Mouse (Mus musculus) lung, embryonic 16.5 days (tissue): ENCODE data around the gene Cabp7. TPM values are rescaled to one million over a fixed set of nuclear protein-coding genes. Genes with fewer than 3 reads are reported as not detected.

ENCODE experiments used
- ATAC-seq: fragments of 200-750 bp; cut with Nextera tagmentation; 2 replicates; pipeline ENCODE4 v1.8.0; 2017; ENCODE audit warnings: low read depth, mild to moderate bottlenecking, moderate library complexity
- H3K27ac ChIP-seq: fragments of 300-500 bp; sonication (generic); 2 replicates; pipeline ENCODE4 v1.5.1; 2014; ENCODE audit warnings: mild to moderate bottlenecking, control low read depth, low read length
- H3K27me3 ChIP-seq: fragments of 300-500 bp; sonication (generic); 2 replicates; pipeline ENCODE4 v1.6.1; 2014; ENCODE audit warnings: low read depth, low read length, mixed read lengths; ENCODE audit not compliant: control insufficient read depth, insufficient read depth
- H3K36me3 ChIP-seq: fragments of 300-500 bp; sonication (generic); 2 replicates; pipeline ENCODE4 v1.6.1; 2014; ENCODE audit warnings: low read length; ENCODE audit not compliant: control insufficient read depth, insufficient read depth
- H3K4me1 ChIP-seq: fragments of 300-500 bp; sonication (generic); replicated peaks from 2 replicates; pipeline ENCODE4 v1.6.1; 2014; ENCODE audit warnings: low read length, mixed read lengths; ENCODE audit not compliant: control insufficient read depth, insufficient read depth
- H3K4me2 ChIP-seq: fragments of 300-500 bp; sonication (generic); 2 replicates; pipeline ENCODE4 v1.6.1; 2014; ENCODE audit warnings: low read depth, low read length, control low read depth
- H3K4me3 ChIP-seq: fragments of 300-500 bp; sonication (generic); 2 replicates; pipeline ENCODE4 v1.5.1; 2014; ENCODE audit warnings: mild to moderate bottlenecking, low read length, control low read depth
- H3K9ac ChIP-seq: fragments of 300-500 bp; sonication (generic); 2 replicates; pipeline ENCODE4 v1.6.1; 2014; ENCODE audit warnings: low read length, control low read depth
- H3K9me3 ChIP-seq: fragments of 300-500 bp; sonication (generic); 2 replicates; pipeline ENCODE4 v1.6.1; 2016; ENCODE audit warnings: low read length; ENCODE audit not compliant: control insufficient read depth
- WGBS: fragments of 180-500 bp; shearing (Covaris S2); extraction: QIAGEN DNeasy Blood & Tissue Kit; methylation state at CpG from one replicate; pipeline ENCODE4 v1.1.7; 2014; 5-methylcytosine and 5-hydroxymethylcytosine counted together
- polyA plus RNA-seq: library from polyadenylated mRNA; unstranded; fragments of >200 nt; fragmentation: Nextera tagmentation; extraction: Ambion mirVana; gene quantifications from 2 replicates; pipeline ENCODE4 v1.2.1, GENCODE M21; 2015

Gene Cabp7
- polyA plus RNA-seq, 1 experiment from 2014 or later: 0.14 TPM

DNA sequence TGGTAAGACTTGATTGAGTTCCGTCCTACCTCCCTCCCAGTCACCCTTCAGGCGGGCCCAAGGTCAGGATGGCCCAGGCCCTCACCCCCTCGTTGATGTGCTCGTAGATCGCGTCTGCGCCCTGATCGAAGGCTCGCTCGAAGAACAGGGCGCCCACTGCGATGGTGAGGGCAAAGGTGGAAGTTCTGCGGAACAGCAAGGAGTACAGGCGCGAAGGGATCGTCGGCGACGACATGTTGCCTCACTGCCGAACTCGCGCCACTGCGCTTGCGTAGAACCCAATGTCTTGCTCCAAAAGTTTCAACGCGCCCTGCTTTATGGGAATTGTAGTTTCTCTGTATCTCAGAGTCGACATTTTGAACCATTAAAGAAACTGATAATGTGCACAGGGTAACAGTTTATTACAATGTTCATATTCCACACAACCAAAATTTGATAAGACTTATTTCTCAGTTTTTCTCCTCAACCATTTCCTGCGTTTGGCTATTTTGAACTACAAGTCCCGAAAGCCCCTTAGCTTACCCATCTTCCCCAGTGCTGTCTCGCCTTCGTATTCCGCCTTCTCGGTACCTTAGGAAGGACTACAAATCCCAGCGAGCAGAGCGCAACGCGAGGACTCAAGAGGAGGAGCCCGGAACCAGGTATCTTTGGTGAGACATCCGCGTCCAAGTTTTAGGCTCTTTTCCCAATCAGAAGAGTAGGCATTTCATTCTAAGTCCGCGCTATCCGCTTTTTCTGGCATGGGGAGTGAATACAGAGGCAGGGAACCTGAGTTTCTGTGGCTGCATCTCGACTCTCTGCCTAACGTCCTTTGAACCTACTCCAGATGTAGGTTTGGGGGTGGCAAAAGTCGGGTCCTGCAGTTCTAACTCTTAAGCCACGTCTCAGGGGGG is 42.3 kb downstream of the Cabp7 start, which contains the start of the genes Uqcr10 and Zmat5:
Gene Uqcr10 (minus strand): TSS at position 271 of the 893 bp plus-strand sequence.
Gene Zmat5 (plus strand): TSS at position 607 of the 893 bp plus-strand sequence.
- Histone ChIP-seq H3K4me3 (peak within 1 kb of the TSS; percentile 79), H3K27me3 (no peaks in the 10 kb centered on the region), H3K4me2 (peak within 1 kb of the TSS; percentile 60), H3K36me3 (peaks cover 10% of the 10 kb centered on the region), H3K9ac (peak within 1 kb of the TSS; percentile 93), H3K4me1 (peaks cover 12% of the 10 kb centered on the region), H3K9me3 (no peaks in the 10 kb centered on the region), H3K27ac (peak within 1 kb of the TSS; percentile 77; the same call in 1 of the 2 replicates)
- under 1% methylated on average over 47 of the region's 47 CpGs for WGBS
- ATAC-seq: peak; percentile 98

DNA sequence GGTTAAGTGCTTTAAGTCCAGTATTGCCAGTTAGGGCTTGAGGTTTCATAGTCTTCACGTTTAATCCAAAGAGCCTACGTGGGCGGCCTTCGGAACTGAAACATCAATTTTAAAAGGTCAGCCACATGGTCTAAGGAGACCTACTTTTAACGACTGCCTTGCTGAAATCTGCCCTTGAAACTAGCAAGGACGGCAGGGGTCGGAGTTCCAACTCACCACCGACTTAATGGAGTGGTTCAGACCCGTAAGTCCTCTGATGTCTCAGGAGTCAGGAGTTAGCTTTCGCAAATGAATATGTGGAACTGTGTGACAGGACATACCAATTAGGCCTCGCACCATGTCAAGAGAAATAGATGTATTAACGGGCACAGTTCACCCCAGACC is 42.9 kb downstream of the Cabp7 start:
- ATAC-seq: no peak
- Histone ChIP-seq H3K36me3 (peaks cover 10% of the 10 kb centered on the region), H3K4me2 (peak overlapping the region; percentile 60), H3K27me3 (no peaks in the 10 kb centered on the region), H3K9ac (peak overlapping the region; percentile 93), H3K27ac (no peak overlapping the region), H3K9me3 (no peaks in the 10 kb centered on the region), H3K4me3 (peak overlapping the region; percentile 79), H3K4me1 (peaks cover 12% of the 10 kb centered on the region)
- 3% methylated on average over 12 of the region's 12 CpGs for WGBS

DNA sequence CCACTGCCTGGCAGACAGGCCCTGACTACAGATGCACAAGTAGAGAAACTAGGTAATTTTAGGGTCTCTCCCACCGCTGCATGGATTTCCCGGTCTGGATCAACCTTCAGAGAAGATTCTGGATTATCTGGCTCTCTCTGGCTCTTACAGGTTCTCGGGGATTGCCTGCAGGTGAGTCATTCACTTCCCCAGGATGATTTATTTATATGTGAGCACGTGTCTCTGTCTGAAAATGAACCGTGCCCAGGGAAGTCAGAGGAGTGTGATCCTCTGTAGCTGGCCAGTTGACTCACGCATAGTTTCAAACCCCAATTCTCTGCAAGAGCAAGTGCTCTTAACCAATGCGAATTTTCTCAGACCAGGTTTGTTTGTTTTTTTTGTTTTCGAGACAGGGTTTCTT is 45.9 kb downstream of the Cabp7 start:
- H3K27me3 ChIP-seq: no peaks in the 10 kb centered on the region
- 74% methylated on average over 8 of the region's 8 CpGs for WGBS
- no peak overlapping the region for H3K9ac ChIP-seq
- H3K4me2 ChIP-seq: no peak overlapping the region
- peaks cover 22% of the 10 kb centered on the region for H3K4me1 ChIP-seq
- no peaks in the 10 kb centered on the region for H3K9me3 ChIP-seq
- H3K27ac ChIP-seq: no peak overlapping the region
- ATAC-seq: no peak
- peaks cover 10% of the 10 kb centered on the region for H3K36me3 ChIP-seq
- H3K4me3 ChIP-seq: no peak overlapping the region

DNA sequence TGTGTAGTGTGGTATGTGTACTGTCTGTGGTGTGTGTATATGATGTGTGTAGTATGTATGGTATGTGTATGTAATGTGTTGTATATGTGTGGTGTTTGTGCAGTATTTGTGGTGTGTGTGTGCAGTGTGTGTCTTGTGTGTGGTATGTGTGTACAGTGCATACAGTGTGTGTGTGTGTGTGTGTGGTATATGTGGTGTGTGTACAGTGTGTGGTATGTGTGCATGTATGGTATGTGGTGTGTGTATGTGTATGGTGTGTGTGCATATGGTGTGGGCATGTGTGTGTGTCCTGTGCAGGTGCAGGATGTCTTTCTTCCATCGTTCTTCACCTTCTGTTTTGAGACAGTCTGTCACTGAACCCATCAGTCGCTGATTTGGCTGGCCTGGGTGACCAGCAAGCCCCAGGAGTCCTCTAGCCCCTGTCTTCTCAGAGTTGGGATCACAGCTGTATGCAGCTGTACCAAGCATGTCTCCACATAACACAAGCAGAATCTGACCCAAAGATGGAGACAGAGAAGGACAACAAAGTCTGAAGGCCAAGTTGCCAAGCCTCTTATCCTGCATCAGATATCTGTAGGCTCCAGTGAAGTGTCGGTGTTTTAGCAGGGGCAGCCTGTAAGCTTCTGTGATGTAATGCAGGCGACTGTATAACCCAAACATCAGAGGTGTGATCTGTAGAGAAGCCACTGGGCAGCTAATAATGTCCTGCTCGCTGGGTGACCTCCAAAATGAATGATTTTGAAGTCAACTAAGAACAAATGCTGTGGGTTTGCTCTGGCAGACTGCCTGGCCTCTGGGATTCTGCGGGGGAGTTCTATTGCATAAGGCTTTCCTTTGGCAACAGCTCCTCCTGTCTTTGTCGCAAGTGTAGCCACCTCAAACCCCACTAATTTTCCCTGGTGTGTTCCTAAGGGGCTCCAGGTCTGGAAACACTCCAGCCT is 49.3 kb downstream of the Cabp7 start:
- H3K27ac ChIP-seq: peak overlapping the region; percentile 57
- peaks cover 10% of the 10 kb centered on the region for H3K36me3 ChIP-seq
- peaks cover 5% of the 10 kb centered on the region; the same call in 1 of the 2 replicates for H3K9me3 ChIP-seq
- H3K4me1 ChIP-seq: peaks cover 10% of the 10 kb centered on the region; the same call in 1 of the 2 replicates
- peak; percentile 96 for ATAC-seq
- no peak overlapping the region for H3K4me2 ChIP-seq
- no peak overlapping the region for H3K4me3 ChIP-seq
- no peak overlapping the region for H3K9ac ChIP-seq
- no peaks in the 10 kb centered on the region for H3K27me3 ChIP-seq
- WGBS: 29% methylated on average over 7 of the region's 7 CpGs

DNA sequence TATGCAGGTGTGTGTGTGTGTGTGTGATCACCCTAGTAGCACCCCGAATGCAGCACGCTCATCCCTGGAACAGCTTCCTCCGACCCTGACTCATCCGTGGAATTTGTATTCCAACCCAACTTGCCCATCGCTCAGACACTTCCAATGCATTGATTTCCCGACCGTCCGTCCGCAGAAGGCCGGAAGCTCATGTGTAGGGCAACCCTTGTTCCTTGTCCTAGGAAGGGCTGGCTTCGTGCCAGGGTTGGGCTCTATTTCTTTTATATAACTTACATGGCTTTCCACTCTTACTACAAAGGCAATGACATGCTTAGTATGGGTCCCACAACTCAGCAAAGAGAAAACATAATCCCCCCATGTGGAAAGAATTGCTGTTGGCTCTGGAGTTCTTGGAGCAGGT is 54.4 kb downstream of the Cabp7 start:
- no peak overlapping the region for H3K27ac ChIP-seq
- H3K4me3 ChIP-seq: no peak overlapping the region
- no peaks in the 10 kb centered on the region for H3K27me3 ChIP-seq
- H3K4me1 ChIP-seq: peaks cover 6% of the 10 kb centered on the region; the same call in 1 of the 2 replicates
- WGBS: 83% methylated on average over 11 of the region's 11 CpGs
- no peaks in the 10 kb centered on the region for H3K36me3 ChIP-seq
- no peak overlapping the region for H3K9ac ChIP-seq
- H3K9me3 ChIP-seq: peaks cover 5% of the 10 kb centered on the region; the same call in 1 of the 2 replicates
- ATAC-seq: no peak
- H3K4me2 ChIP-seq: no peak overlapping the region

DNA sequence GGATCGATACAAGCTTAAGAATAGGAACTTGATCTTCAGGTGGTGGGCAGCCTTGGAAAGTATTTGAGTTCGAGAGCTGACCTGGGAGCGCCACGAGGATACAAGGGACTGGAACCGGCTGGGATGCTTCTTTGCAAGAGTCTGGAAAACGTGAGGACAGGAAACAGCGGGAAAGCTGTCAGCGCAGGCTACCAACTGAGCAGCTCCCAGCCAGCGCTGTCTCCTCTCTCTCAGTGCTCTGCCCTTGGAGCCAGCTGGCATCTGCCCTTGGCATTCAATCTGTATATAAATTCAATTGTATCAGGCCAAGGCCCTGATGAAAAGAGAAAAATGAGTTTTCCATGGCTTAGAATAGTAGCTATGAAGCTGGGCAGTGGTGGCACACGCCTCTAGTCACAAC is 55.4 kb downstream of the Cabp7 start:
- Histone ChIP-seq H3K9me3 (peaks cover 5% of the 10 kb centered on the region; the same call in 1 of the 2 replicates), H3K4me3 (no peak overlapping the region), H3K4me1 (0 out of 2 replicates have a peak, but pooled peaks cover 2% of the 10 kb centered on the region), H3K27me3 (no peaks in the 10 kb centered on the region), H3K27ac (0 out of 2 replicates have a peak overlapping the region, but pooled peaks have one; percentile 30), H3K4me2 (no peak overlapping the region), H3K36me3 (no peaks in the 10 kb centered on the region), H3K9ac (no peak overlapping the region)
- no peak for ATAC-seq
- WGBS: 50% methylated on average over 10 of the region's 10 CpGs

DNA sequence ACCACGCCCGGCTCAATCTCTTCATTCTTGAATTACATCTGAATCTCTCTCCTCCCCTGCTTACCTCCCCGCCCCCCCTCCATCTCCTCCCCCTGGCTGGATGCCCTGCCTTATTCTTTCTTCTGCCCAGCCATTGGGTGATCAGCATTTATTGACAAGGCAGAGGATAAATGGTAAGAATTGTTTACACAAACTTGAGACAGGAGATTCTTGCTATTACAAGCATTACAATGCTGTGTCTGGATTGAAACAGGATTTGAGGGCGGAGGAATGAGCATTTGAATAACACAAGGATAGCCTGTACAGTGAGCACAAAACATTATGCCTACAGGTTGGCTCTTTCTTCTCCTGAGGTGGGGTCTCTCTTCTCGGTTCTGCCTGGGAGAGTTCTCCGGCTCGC is 56.2 kb downstream of the Cabp7 start:
- Histone ChIP-seq H3K27ac (no peak overlapping the region), H3K36me3 (no peaks in the 10 kb centered on the region), H3K4me3 (no peak overlapping the region), H3K9ac (no peak overlapping the region), H3K4me2 (no peak overlapping the region), H3K27me3 (no peaks in the 10 kb centered on the region), H3K9me3 (peaks cover 5% of the 10 kb centered on the region; the same call in 1 of the 2 replicates), H3K4me1 (0 out of 2 replicates have a peak, but pooled peaks cover 2% of the 10 kb centered on the region)
- no peak for ATAC-seq
- 77% methylated on average over 7 of the region's 7 CpGs for WGBS

DNA sequence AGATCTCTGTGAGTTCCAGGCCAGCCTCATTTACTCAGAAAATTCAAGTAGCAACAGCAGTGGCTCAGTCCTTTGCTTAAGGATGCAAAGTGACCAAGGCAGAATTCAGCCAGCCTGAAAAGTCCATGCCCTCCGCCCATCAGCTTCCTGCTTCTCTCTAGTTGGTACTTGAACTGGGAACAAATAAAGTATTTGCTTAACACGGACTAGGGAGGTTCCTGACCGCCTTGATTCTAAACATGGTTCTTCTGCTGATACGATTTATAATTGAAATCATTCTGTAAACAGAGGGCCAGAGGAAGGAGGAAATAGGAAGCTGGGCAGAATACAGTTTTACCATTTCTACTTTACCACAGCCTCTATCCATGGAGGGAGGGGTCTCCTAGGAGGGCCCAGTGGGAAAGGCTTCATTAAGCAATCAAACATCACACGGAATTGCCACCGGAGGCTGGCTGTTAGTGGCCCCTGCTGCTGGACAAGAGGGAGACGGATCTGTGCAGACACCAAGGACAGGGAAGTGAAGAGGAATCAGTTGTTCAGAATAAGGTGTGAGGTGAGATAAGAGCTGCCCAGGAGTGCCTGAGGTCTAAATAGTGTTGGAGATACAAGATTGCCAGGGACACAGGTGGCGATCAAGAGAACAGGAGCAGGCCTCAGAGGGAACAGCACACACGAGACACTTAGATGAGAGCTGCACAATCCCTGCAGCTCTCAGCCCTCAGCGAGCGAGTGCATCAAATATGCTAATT is 57.8 kb downstream of the Cabp7 start:
- Histone ChIP-seq H3K4me3 (no peak overlapping the region), H3K9ac (no peak overlapping the region)
- ATAC-seq: no peak

More for the DNA sequence above, 57.8 kb downstream of the Cabp7 start:
- H3K27me3 ChIP-seq: no peaks in the 10 kb centered on the region
- H3K4me2 ChIP-seq: no peak overlapping the region
- H3K4me1 ChIP-seq: 0 out of 2 replicates have a peak, but pooled peaks cover 2% of the 10 kb centered on the region
- H3K9me3 ChIP-seq: no peaks in the 10 kb centered on the region
- 38% methylated on average over 11 of the region's 11 CpGs for WGBS
- H3K27ac ChIP-seq: no peak overlapping the region
- H3K36me3 ChIP-seq: 0 out of 2 replicates have a peak, but pooled peaks cover 4% of the 10 kb centered on the region
